Mouse (Mus musculus): ENCODE measurements around the gene Ccs.
A peak's percentile ranks its signal among the peaks of the same experiment; 100 is the strongest.
"Not testable (repeated sequence)": the region's sequence is repeated elsewhere in the genome, so short reads cannot be mapped to it uniquely, and the experiment has no call there.

The Ccs gene

GRCm38 (mm10) chr19:4833977-4834376, 5.2 kb downstream of the Ccs start:
- DNase-seq: no peak

GRCm38 (mm10) chr19:4829156-4829555, 10.0 kb downstream of the Ccs start:
- DNase-seq: peak; percentile 74

DNA sequence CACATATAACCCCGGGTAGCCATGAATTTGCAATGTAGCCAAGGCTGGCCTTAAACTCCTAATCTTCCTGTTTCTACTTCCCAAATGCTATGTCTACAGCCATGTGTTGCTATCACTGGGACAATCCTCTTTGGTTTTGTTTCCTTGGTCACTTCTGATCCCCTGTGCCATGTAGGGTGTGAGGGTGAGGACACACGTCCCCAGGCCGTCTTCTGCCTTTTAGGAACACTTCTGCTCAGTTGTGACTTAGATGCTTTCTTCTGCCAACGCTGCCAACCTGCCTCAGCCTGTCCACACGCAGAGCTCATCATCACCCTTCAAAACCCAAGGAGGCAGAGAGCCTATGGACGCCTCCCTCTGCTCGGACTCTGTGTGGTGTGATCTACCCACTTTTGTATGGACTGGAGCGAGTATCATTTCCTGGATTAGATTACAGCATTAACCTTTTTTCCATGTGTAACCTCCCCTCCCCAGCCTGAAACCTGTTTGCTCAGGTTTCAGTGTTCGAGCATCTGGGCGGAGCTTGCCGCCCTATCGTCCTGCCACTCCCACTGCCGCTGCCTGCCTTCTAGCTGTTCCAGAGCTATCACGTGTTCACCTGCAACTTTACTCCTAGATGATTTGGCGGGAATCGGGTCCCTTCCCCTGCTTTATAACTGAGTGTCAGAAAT, 10.6 kb downstream of the Ccs start:
- peak; percentile 58 for DNase-seq

DNA sequence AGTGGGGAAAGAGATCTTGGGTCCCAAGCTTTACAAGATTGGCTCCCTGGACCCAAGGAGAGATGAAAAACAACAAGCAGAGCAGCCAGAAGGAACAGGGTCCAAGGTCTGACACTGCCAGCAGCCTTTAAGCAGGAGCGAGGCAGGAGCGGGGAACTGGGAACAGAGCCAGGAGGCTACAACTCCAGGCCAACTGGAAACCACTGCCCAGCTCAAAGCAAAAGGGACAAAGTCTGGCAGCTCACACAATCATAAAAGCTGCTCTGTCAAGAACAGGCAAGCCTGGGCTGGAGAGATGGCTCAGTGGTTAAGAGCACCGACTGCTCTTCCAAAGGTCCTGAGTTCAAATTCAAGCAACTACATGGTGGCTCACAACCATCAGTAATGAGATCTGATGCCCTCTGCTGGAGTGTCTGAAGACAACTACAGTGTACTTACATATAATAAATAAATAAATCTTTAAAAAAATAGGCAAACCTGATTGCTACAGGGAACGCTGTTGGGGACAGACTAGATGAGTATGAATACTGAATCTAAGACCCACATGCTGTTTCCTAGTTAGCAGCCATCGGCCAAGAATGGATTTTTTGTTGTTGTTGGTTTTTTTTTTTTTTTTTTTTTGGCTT, 18.3 kb downstream of the Ccs start:
- peak; percentile 89 for DNase-seq

DNA sequence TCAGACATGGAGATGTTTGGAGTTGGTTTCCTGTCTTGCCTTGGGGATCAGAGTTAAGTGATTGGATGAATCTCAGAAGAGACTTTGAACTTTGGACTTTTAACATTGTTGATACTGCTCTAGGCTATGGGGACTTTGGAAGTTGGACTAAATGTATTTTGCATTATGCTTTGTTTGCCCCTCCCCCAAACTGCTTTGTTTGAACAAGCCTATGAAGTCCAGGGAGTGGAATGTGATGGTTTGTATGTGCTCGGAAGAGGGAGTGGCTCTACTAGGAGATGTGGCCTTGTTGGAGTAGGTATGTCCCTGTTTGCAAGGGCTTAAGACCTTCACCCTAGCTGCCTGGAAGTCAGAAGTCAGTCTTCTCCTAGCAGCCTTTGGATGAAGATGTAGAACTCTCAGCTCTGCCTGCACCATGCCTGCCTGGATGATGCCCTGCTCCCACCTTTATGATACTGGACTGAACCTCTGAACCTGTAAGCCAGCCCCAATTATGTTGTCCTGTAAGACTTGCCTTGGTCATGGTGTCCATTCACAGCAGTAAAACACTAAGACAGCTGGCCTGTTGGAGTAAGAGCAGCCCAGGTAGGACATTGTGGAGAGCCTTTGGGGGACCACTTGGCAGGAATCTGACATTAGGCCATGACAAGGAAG, 21.8 kb downstream of the Ccs start:
- no peak for DNase-seq

GRCm38 (mm10) chr19:4813015-4813414, 26.1 kb downstream of the Ccs start:
- no peak for DNase-seq

DNA sequence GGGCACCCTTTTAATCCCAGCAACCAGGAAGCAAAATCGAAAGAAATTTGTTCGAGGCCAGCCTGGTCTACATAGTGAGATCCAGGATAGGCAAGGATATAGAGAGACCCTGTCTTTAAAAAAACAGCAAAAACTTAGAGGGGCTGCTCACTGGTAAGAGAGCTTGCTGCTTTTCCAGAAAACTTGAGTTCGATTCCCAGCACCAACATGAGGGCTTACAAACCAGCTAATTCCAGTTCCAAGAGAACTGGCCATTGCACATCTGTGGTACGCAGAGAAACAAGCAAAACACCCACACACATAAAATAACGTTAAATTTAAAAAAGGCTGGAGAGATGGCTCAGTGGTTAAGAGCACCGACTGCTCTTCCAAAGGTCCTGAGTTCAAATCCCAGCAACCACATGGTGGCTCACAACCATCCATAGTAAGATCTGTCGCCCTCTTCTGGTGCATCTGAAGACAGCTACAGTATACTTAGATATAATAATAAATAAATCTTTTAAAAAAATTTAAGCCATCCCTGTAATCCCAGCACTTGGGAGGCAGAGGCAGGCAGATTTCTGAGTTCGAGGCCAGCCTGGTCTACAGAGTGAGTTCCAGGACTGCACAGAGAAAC, 26.7 kb downstream of the Ccs start:
- not testable (repeated sequence) for DNase-seq

DNA sequence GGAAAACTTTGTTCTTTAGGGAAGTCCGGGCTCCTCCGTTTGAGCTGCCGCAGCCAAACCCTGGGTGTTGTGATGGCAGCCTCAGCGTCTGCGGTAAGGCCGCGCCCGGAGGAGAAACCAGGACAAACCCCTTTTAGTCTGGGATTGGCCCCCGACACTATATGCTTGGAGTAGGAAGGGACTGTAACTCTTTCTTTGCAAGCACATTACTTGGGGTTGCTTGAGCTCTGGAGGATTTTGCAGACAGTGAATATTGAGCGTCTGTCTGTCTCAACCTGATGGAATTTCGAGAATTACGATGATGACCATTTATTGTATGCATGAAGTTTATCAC, 27.3 kb downstream of the Ccs start:
- DNase-seq: no peak

DNA sequence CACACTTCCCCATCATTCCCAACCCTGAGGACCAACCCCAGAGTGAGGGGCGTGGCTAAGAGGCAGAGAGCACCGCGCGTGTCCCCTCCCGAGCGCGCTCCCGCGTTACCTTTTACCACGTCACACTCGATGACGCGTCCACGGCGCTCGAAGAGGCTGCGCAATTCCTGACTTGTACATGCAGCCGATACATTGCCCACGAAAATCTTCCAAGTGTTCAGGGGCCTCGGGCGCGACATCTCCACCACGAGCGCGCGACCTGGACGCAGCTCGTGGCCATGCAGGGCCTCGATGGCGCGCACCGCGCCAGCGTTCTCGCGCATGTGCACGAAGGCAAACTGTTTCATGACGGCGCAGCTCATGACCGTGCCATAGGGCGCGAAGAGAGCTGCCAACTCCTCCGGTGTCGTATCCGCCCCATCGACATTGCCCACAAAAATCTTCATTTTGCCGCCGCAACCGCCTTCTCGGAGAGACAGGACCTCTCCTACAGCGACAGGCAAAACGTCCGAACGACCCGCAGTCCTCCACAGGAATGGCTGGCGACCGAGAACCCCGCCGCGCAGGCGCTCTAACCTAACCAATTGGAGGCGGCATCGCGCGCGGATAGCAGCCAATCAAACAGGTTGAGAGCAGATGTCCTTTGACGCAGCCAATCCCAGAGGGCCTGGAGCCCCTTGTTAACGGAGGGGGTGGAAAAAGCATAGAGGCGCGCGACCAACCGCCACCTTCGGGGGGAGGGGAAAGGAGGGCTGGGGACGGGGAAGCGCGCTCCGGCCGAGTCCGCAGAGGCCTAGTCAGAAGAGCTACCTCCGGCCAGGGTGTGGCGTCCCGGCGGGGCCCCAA, 27.8 kb downstream of the Ccs start, which contains the start of the genes Gm21992 and Rbm14:
Gene Gm21992 (minus strand): TSS at position 550 of the 846 bp plus-strand sequence.
Gene Rbm14 (minus strand): TSS at position 572 of the 846 bp plus-strand sequence.
- DNase-seq: peak; percentile 99

DNA sequence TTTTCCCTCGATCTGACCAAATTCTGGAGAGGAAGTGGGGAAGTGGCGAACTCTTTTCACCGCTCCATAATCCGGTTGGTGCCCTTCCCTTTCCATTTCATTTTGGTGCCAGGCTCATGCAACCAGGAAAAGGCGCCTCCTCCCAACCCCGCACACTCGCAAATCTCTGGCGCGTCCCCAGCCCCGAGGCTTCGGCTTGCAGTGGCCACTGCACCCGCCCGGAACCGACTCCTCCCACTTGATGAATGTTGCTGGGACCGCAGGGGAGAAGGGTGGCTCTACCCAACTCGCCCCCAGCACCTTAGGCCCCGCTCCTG, 28.4 kb downstream of the Ccs start:
- no peak for DNase-seq

DNA sequence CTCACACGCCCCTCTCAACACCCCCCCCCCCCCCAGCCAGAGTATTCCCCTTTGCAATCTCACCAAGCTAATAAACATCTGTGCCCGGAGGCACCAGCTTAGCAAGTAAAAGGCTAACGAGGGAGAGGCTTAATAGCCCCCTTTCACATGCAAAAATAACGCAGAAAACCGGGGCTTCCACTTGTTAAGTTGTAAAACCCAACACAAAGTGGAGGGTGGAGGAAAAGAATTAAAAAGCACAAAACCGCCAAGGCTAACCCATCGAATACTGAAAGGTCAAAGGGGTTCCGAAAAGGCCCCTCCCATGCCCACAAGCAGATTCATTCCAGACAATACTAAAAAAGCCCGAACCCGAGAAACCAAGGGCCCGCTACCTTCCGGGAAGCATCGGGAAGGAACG, 28.8 kb downstream of the Ccs start:
- no peak for DNase-seq

- DNase-seq: no peak
Observed at GRCm38 (mm10) chr19:4803283-4803682, 35.8 kb downstream of the Ccs start.

GRCm38 (mm10) chr19:4802691-4803091, 36.4 kb downstream of the Ccs start:
- DNase-seq: no peak

- DNase-seq: no peak
Observed at GRCm38 (mm10) chr19:4799083-4799482, 40.0 kb downstream of the Ccs start.

- DNase-seq: no peak
Observed at GRCm38 (mm10) chr19:4797846-4798245, 41.3 kb downstream of the Ccs start.

DNA sequence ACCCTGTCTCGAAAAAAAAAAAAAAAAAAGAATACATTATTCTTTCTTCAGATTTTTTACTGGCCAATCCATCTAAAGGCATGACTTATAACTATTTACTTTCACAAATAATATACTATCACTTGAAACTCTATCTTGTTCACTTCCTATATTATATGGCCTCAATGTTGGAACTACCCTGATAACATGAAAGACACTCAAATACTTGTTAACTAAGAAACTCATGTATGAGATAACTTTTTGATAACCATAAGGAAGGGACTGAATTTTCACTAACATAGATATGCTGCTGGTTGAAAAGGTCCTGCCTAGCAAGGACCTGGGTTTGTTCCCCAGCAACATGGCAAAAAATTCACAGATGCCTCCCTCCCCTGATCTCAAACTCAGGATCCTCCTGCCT, 43.2 kb downstream of the Ccs start:
- DNase-seq: no peak

DNA sequence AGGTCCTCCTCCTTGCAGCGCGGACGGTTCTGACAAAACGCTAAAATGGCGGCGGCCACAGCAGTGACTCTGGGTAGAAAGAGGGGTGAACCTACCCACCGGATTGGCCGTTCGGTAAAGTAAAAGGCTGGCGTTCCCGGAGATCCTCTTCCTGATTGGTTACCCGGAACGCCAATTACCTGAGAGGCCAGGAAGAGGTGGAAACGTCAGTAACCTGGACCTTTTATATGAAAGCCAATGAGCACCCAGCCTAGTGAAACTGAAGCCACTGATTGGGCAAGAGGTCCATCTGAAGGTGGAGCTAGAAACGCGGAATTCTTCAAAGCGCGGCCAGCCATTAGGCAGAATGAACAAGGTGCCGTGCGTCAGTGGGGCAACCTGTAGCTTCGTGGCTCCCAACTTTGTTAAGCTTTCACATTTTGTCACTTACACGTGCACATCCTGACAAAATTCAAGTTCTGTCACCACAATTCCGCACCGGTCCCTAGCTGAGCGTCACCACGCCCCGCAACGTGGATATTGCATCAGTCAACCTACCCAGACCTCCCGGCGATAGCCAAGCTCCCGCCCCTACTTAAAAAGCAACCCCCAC, 45.2 kb downstream of the Ccs start, which contains the start of gene Rbm4:
Gene Rbm4 (minus strand): TSS at position 71 of the 592 bp plus-strand sequence.
- peak; percentile 98 for DNase-seq

- no peak for DNase-seq
Observed at GRCm38 (mm10) chr19:4793281-4793830, 45.8 kb downstream of the Ccs start.

- DNase-seq: no peak
Observed at GRCm38 (mm10) chr19:4786313-4786712, 52.8 kb downstream of the Ccs start.

GRCm38 (mm10) chr19:4785206-4785605, 53.9 kb downstream of the Ccs start:
- DNase-seq: no peak

GRCm38 (mm10) chr19:4782891-4783290, 56.2 kb downstream of the Ccs start:
- no peak for DNase-seq
